Mouse (Mus musculus) fat pad, adult 2 months (tissue): ENCODE data around the gene Rbbp8nl.
A peak's percentile ranks its signal among the peaks of the same experiment; 100 is the strongest.
"Not testable (repeated sequence)": the region's sequence is repeated elsewhere in the genome, so short reads cannot be mapped to it uniquely, and the experiment has no call there.

Experiments used
- DNase-seq: peaks from one replicate; pipeline ENCODE4 v3.0.0-alpha.2; 2011; ENCODE audit warnings: low read depth, low spot score; ENCODE audit errors: extremely low read depth

Gene Rbbp8nl

DNA sequence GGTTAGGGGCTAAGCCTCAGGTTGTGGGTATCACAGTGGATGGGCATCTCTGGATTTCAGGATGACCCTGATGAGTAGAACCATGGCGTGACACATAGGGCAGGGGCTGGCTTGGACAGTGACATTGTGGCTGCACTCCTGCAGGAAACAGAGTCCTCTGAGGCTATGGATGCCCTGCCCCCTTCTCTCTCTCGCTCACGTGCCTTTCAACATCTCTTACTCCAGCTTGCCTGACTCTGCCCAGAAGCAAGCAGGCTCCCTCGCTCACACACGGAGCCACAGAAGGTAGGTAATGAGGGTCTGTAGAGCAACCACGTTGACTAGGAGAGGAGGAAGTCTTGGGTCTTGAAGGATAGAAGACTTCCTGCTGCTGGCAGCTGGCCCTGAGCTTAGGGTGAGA, 824 bp upstream of the Rbbp8nl start:
- DNase-seq, result no peak

DNA sequence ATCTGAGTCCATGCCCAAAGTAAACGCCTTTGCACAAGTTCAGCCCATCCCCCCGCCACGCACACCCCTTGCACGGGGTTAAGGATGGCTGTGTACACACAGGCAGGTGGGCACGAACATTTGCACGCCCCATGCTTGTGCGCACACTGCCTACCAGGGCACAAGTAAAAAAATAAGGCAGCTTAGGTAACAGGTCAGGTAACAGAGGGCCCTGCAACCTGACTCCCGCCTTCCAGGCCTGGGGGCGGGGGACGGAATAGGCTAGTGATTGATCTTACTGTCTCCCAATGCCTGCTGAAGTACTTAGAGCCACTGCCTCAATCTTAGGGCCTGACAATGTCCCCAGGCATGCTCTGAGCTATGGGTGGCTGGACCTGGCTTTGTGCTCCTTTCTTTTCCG, 713 bp downstream of the Rbbp8nl start:
- DNase-seq, result no peak

- no peak for DNase-seq
Measured at GRCm38 (mm10) chr2:180279321-180279720, 10.4 kb downstream of the Rbbp8nl start.

DNA sequence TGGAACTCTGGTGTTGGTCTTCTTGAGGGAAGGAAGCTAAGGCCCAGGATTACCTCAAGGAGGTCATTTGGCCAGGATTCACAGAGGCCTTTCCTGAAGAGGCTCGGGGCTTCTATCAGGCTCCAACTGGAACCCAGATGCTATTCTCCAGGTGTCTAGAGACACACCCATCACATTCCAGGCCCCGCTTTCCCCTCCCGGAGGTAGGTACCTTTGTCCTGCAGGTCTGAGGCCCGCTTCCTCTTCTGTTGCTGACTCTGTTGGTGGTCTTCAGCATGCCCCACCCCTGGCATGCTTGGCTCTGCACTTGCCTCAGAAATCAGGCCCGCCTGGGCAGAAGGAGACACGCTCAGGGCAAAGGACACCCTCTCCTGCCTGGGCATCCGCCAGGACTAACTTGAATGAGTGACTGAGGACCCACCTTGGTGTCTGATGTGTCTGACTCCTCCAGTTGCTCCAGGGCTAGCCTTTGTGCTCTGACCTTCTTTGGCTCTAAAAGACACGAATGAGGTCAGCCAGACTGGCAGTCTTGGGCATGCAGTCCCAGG, 11.8 kb downstream of the Rbbp8nl start:
- DNase-seq, result no peak

DNA sequence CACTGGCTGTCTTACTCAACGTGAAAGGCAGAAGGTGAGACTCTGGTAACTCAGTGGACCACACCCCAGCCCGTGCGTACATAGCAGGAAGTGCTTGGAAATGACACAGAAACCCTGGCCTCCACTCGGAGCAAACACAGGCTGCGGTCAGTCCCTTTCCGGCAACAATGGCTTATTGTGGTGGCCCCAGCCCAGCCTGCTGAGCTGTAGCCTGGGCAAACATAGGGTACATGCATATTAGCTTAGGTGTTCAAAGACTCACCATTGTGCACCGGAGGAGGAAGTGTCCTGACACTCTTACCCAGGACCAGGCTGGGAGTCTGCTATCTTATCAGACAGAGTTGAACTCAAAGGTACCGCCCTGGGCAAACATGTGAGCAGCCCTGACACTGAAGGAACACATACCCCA, 12.8 kb downstream of the Rbbp8nl start:
- DNase-seq, result no peak

- DNase-seq, result no peak
Measured at GRCm38 (mm10) chr2:180276385-180276784, 13.3 kb downstream of the Rbbp8nl start.

DNA sequence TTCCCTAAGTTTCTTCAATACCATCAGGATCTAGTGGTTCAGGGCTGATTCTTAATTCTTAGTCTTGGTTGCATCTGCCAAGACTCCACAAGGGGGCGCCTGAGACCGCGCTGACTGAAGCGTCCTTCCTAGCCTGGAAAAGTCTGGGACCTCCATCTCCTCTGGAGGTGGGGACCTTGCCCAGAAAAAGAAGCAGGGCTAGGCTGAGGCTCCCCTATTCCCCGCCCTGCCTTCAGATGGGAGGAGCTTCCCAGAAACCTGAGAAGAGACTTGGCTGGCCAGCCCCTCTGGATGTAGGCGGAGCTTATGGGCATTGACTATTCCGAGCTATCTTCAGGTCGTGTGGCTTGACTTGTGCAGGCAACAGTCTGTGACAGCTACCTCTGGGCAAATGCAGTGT, 13.8 kb downstream of the Rbbp8nl start:
- DNase-seq, result no peak

GRCm38 (mm10) chr2:180274523-180274922, 15.2 kb downstream of the Rbbp8nl start:
- DNase-seq, result no peak

DNA sequence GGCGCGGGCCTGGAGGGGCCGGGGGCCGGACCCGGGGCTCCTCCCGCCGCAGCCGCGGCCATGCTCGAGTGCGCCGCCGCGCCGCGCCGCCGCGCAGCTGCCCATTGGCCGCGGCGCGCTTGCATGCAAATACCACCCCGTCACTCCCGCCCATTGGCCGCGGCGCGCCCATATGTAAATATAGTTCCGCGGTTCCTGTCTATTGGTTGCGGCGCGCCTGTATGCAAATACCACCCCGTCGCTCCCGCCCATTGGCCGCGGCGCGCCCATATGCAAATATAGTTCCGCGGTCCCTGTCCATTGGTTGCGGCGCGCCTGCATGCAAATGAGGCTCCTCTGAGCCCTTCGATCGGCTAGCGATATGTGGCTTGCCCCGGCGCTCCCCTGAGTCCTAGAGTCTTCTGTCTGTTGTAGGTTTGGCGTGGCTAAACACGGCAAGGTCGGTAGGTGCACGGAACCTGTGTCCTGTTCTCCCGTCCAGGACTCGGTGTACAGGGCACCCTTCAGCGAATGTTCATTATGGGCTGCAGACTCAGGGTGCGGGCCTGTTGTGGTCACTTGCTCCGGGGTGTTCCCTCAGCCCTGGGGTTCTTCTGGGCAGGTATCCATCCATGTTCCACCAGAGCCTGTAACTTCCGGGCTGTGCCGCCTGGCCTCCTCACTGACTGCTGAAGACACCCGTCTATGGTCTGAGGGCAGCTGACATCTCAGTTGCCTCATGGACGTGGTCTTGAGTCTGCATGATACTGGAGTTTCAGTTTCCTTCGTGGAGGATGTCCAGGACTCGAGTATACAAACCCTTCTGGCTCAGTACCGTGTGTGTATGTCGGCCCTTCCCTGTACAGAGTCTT, 16.1 kb downstream of the Rbbp8nl start, which contains the start of gene Cables2:
TSS of gene Cables2 (minus strand) at position 103 of the 851 bp plus-strand sequence.
- DNase-seq, result peak; percentile 68

- no peak for DNase-seq
Measured at GRCm38 (mm10) chr2:180272884-180273321, 16.8 kb downstream of the Rbbp8nl start.

- no peak for DNase-seq
Measured at GRCm38 (mm10) chr2:180271804-180272395, 17.8 kb downstream of the Rbbp8nl start.

GRCm38 (mm10) chr2:180270537-180271255, 19.0 kb downstream of the Rbbp8nl start:
- DNase-seq, result no peak

DNA sequence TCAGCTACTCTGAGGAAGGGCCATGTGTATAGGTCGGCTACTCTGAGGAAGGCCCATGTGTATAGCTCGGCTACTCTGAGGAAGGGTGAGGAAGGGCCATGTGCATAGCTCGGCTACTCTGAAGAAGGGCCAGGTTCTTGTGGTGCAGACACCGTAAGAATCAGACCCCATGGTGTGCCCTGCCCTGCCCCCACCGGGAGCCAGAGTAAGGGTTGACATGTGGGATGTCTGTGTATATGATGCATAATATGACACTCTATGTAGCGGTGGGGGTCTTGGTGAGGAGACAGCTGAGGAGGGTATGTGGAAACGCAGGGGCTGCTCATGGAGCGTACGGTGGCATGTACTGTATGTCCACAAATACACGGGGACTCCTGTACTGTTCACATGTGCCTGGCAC, 20.4 kb downstream of the Rbbp8nl start:
- no peak for DNase-seq

DNA sequence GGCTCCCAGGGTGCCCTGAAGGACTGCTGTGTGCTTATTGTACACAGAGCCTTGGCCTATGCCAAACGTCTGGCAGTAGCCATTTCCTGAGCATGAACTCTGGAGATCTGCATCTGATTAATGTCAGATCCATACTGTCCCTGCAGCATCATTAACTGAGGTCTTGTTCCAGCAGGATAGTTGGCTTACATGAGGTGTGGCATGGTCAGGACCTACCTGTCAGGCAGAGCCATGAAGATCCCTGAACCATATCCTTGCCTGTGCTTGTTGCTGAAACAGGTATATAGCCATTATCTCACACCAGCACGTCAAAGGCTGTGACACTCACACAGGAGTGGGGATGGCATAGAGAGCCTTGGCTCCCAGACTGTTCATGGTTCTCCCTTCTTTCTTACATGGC, 21.7 kb downstream of the Rbbp8nl start:
- DNase-seq, result no peak

- DNase-seq, result no peak
Measured at GRCm38 (mm10) chr2:180262891-180263290, 26.8 kb downstream of the Rbbp8nl start.

DNA sequence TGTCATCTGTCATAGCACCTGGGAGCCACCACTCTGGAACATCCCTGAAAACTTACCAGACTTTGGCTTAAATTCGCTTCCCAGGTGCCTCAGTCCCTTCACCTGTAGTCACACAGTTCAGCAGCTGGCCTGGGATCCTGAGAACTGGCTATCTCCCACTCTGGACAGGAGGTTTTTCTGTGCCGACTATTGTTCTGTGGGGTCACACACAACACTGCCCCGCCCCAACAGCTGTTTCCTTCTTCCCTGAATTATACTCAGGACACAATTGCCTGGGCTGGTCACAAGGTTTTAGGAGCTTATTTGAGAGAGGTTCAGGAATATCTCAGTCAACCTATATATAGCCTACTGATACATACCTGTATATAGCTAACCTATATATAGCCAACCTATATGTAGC, 27.2 kb downstream of the Rbbp8nl start:
- no peak for DNase-seq

- DNase-seq, result no peak
Measured at GRCm38 (mm10) chr2:180261901-180262300, 27.8 kb downstream of the Rbbp8nl start.

DNA sequence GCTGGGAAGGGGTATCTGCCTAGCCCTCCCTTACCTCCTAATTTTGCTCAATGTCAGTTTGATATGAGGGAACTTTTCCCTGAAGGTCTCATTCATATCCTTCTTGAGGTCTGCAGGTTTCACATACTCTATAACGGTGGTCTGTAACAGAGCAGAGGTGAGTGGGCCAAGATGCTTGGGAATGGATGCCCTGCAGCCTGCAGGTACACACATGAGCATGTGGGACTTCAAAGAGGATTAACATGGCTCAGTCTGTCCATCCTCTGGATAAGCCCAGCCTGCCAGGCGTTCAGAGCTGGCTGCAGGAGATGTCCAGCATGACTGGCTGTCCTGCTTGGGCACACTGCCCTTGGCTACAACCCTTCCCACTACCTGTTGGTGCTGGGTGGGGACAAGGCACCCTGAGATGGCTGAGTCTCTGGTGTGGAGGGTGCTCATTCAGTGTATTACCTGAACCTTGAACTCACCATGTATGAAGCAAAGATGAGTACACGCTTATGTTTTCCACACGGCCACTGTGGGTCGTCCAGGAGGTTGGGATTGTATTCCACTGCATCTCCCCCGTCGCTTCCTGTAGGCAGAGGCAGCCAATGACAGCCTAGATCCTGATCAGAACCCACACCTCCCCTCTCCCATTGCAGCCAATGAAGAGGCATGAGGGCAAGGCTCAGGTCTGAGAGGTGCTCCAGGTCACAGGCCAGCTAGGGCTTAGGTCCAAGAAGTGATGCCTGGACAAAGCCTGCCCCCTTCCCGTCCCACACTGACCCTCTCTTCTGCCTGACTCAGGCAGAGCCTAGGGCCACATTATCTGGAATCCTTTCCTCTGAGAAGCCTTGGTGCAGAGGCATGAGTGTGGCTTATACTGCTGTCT, 28.8 kb downstream of the Rbbp8nl start:
- no peak for DNase-seq

DNA sequence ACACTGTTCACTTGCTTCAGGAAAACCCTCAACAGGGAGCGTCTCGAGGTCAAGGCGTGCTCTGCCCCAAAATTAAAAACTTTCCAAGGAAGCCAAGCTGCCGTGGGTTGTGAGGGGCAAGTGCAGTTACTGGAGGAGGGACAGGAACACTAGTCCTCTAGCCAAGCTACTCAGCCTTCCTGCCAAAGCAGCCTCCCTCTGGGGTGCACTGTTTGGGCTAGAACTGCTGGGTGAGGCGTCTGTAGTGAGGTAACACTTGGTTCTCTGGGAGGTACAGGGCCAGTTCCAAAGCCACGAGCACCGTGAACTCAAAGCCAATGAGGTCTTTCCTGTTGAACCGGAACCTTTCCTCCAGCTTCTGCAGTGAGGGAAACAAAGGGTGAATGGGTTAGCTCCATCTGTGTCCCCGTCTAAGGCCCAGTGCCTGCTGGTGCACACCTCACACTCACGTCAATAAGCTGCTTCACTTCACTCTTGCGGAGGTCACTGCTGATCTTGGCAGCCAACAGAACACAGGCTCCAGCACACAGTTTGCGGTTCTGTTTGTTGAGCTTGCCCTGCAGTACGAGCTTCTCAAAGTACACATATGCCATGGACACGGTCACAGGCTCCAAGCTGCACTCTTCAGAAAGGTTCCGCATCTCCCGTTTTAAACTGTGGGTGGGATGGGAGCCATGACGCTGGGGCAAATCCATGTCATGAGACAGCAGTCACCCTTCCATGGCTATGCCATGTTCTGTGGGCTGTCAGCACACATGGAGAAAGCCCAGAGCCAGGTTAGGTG, 29.7 kb downstream of the Rbbp8nl start:
- not testable (repeated sequence) for DNase-seq
